Mouse (Mus musculus): Measurements from ENCODE around the gene Cmas. TPM values are rescaled to one million over a fixed set of nuclear protein-coding genes. Genes with fewer than 3 reads are reported as not detected.

The Cmas gene
- polyA plus RNA-seq, 1 experiment from 2014 or later, result 170 TPM

- no peak for ATAC-seq (ENCODE audit: insufficient read depth)
- Histone ChIP-seq H3K9me3 (replicated peaks) (no peaks in the 10 kb centered on the region), H3K4me1 (replicated peaks) (peaks cover 23% of the 10 kb centered on the region), H3K4me3 (replicated peaks) (no peak overlapping the region), H3K36me3 (replicated peaks) (no peaks in the 10 kb centered on the region), H3K27ac (replicated peaks) (0 out of 2 replicates have a peak overlapping the region, but pooled peaks have one; percentile 29), H3K27me3 (no peaks in the 10 kb centered on the region), H3K9ac (no peak overlapping the region), H3K4me2 (0 out of 2 replicates have a peak overlapping the region, but pooled peaks have one; percentile 9)
- 27% methylated on average over 14 of the region's 14 CpGs for WGBS (ENCODE audit: insufficient replicate concordance)
These were observed 3.9 kb upstream of the Cmas start for GRCm38 (mm10) chr6:142752331-142753246.

GRCm38 (mm10) chr6:142757334-142757965 lies 964 bp downstream of the Cmas start:
- peak overlapping the region; percentile 71 for H3K4me2 ChIP-seq
- H3K4me1 ChIP-seq (replicated peaks), result peaks cover 46% of the 10 kb centered on the region
- H3K27ac ChIP-seq (replicated peaks), result peak overlapping the region; percentile 99
- H3K4me3 ChIP-seq (replicated peaks), result peak overlapping the region; percentile 98
- no peaks in the 10 kb centered on the region for H3K9me3 ChIP-seq (replicated peaks)
- H3K9ac ChIP-seq, result peak overlapping the region; percentile 99
- 4% methylated on average over 10 of the region's 10 CpGs for WGBS (ENCODE audit: insufficient replicate concordance)
- H3K27me3 ChIP-seq, result no peaks in the 10 kb centered on the region
- ATAC-seq (ENCODE audit: insufficient read depth), result peak; percentile 79
- H3K36me3 ChIP-seq (replicated peaks), result peaks cover 44% of the 10 kb centered on the region

- ATAC-seq (ENCODE audit: insufficient read depth), result no peak
- H3K4me2 ChIP-seq, result peak overlapping the region; percentile 71
- H3K4me3 ChIP-seq (replicated peaks), result peak overlapping the region; percentile 98
- WGBS (ENCODE audit: insufficient replicate concordance), result 57% methylated on average over 6 of the region's 6 CpGs
- peak overlapping the region; percentile 99 for H3K27ac ChIP-seq (replicated peaks)
- H3K36me3 ChIP-seq (replicated peaks), result peaks cover 49% of the 10 kb centered on the region
- H3K9me3 ChIP-seq (replicated peaks), result no peaks in the 10 kb centered on the region
- H3K27me3 ChIP-seq, result no peaks in the 10 kb centered on the region
- peaks cover 42% of the 10 kb centered on the region for H3K4me1 ChIP-seq (replicated peaks)
- peak overlapping the region; percentile 99 for H3K9ac ChIP-seq
These were observed 1.5 kb downstream of the Cmas start for GRCm38 (mm10) chr6:142757976-142758375.

- H3K4me1 ChIP-seq (replicated peaks), result peaks cover 36% of the 10 kb centered on the region
- H3K36me3 ChIP-seq (replicated peaks), result peaks cover 54% of the 10 kb centered on the region
- H3K9me3 ChIP-seq (replicated peaks), result no peaks in the 10 kb centered on the region
- peak overlapping the region; percentile 99 for H3K9ac ChIP-seq
- peak overlapping the region; percentile 71 for H3K4me2 ChIP-seq
- ATAC-seq (ENCODE audit: insufficient read depth), result no peak
- no peaks in the 10 kb centered on the region for H3K27me3 ChIP-seq
- H3K4me3 ChIP-seq (replicated peaks), result peak overlapping the region; percentile 98
- peak overlapping the region; percentile 99 for H3K27ac ChIP-seq (replicated peaks)
- WGBS (ENCODE audit: insufficient replicate concordance), result 76% methylated on average over 6 of the region's 6 CpGs
These were observed 2.1 kb downstream of the Cmas start for GRCm38 (mm10) chr6:142758562-142758961.

- no peak for ATAC-seq (ENCODE audit: insufficient read depth)
- H3K4me3 ChIP-seq (replicated peaks), result peak overlapping the region; percentile 98; the same call in 1 of the 2 replicates
- no peak overlapping the region for H3K9ac ChIP-seq
- peak overlapping the region; percentile 71 for H3K4me2 ChIP-seq
- H3K4me1 ChIP-seq (replicated peaks), result peaks cover 36% of the 10 kb centered on the region
- WGBS (ENCODE audit: insufficient replicate concordance), result 90% methylated on average over 2 of the region's 2 CpGs
- peaks cover 64% of the 10 kb centered on the region for H3K36me3 ChIP-seq (replicated peaks)
- no peak overlapping the region for H3K27ac ChIP-seq (replicated peaks)
- no peaks in the 10 kb centered on the region for H3K9me3 ChIP-seq (replicated peaks)
- no peaks in the 10 kb centered on the region for H3K27me3 ChIP-seq
These were observed 3.1 kb downstream of the Cmas start for GRCm38 (mm10) chr6:142759633-142760032.

- peaks cover 11% of the 10 kb centered on the region for H3K4me1 ChIP-seq (replicated peaks)
- no peak overlapping the region for H3K4me3 ChIP-seq (replicated peaks)
- peaks cover 98% of the 10 kb centered on the region for H3K36me3 ChIP-seq (replicated peaks)
- H3K4me2 ChIP-seq, result no peak overlapping the region
- ATAC-seq (ENCODE audit: insufficient read depth), result no peak
- H3K9ac ChIP-seq, result no peak overlapping the region
- H3K9me3 ChIP-seq (replicated peaks), result no peaks in the 10 kb centered on the region
- H3K27me3 ChIP-seq, result no peaks in the 10 kb centered on the region
- no peak overlapping the region for H3K27ac ChIP-seq (replicated peaks)
- WGBS (ENCODE audit: insufficient replicate concordance), result 90% methylated on average over 2 of the region's 2 CpGs
These were observed 8.4 kb downstream of the Cmas start for GRCm38 (mm10) chr6:142764933-142765332.

- Histone ChIP-seq H3K9ac (no peak overlapping the region), H3K9me3 (replicated peaks) (no peaks in the 10 kb centered on the region), H3K4me1 (replicated peaks) (0 out of 2 replicates have a peak, but pooled peaks cover 5% of the 10 kb centered on the region), H3K27me3 (no peaks in the 10 kb centered on the region), H3K36me3 (replicated peaks) (peaks cover 97% of the 10 kb centered on the region), H3K27ac (replicated peaks) (no peak overlapping the region), H3K4me2 (no peak overlapping the region), H3K4me3 (replicated peaks) (no peak overlapping the region)
- WGBS (ENCODE audit: insufficient replicate concordance), result 93% methylated on average over 9 of the region's 9 CpGs
- no peak for ATAC-seq (ENCODE audit: insufficient read depth)
These were observed 10.8 kb downstream of the Cmas start for GRCm38 (mm10) chr6:142767305-142767704.

GRCm38 (mm10) chr6:142769896-142770295 lies 13.4 kb downstream of the Cmas start:
- peaks cover 99% of the 10 kb centered on the region for H3K36me3 ChIP-seq (replicated peaks)
- H3K27me3 ChIP-seq, result no peaks in the 10 kb centered on the region
- H3K27ac ChIP-seq (replicated peaks), result no peak overlapping the region
- no peak overlapping the region for H3K4me3 ChIP-seq (replicated peaks)
- no peak for ATAC-seq (ENCODE audit: insufficient read depth)
- H3K9me3 ChIP-seq (replicated peaks), result no peaks in the 10 kb centered on the region
- 0 out of 2 replicates have a peak, but pooled peaks cover 5% of the 10 kb centered on the region for H3K4me1 ChIP-seq (replicated peaks)
- H3K9ac ChIP-seq, result no peak overlapping the region
- 89% methylated on average over 3 of the region's 3 CpGs for WGBS (ENCODE audit: insufficient replicate concordance)
- no peak overlapping the region for H3K4me2 ChIP-seq

GRCm38 (mm10) chr6:142771643-142772042 lies 15.2 kb downstream of the Cmas start:
- no peak for ATAC-seq (ENCODE audit: insufficient read depth)
- WGBS (ENCODE audit: insufficient replicate concordance), result 40% methylated on average over 4 of the region's 4 CpGs
- H3K36me3 ChIP-seq (replicated peaks), result peaks cover 99% of the 10 kb centered on the region

GRCm38 (mm10) chr6:142773566-142773965 lies 17.1 kb downstream of the Cmas start:
- no peak overlapping the region for H3K27ac ChIP-seq (replicated peaks)
- 92% methylated on average over 5 of the region's 5 CpGs for WGBS (ENCODE audit: insufficient replicate concordance)
- no peak overlapping the region for H3K9ac ChIP-seq
- no peak overlapping the region for H3K4me3 ChIP-seq (replicated peaks)
- H3K27me3 ChIP-seq, result no peaks in the 10 kb centered on the region
- no peak for ATAC-seq (ENCODE audit: insufficient read depth)
- peaks cover 14% of the 10 kb centered on the region; the same call in 1 of the 2 replicates for H3K4me1 ChIP-seq (replicated peaks)
- H3K9me3 ChIP-seq (replicated peaks), result no peaks in the 10 kb centered on the region
- no peak overlapping the region for H3K4me2 ChIP-seq
- H3K36me3 ChIP-seq (replicated peaks), result peaks cover 91% of the 10 kb centered on the region

More at GRCm38 (mm10) chr6:142771643-142772042, 15.2 kb downstream of the Cmas start:
- Histone ChIP-seq H3K4me2 (no peak overlapping the region), H3K27ac (replicated peaks) (no peak overlapping the region), H3K27me3 (no peaks in the 10 kb centered on the region), H3K9me3 (replicated peaks) (no peaks in the 10 kb centered on the region), H3K9ac (no peak overlapping the region), H3K4me1 (replicated peaks) (peaks cover 11% of the 10 kb centered on the region; the same call in 1 of the 2 replicates), H3K4me3 (replicated peaks) (no peak overlapping the region)

- Histone ChIP-seq H3K4me3 (replicated peaks) (no peak overlapping the region), H3K27ac (replicated peaks) (peak overlapping the region; percentile 34; the same call in 1 of the 2 replicates), H3K27me3 (no peaks in the 10 kb centered on the region), H3K9me3 (replicated peaks) (no peaks in the 10 kb centered on the region), H3K4me2 (no peak overlapping the region), H3K4me1 (replicated peaks) (peaks cover 12% of the 10 kb centered on the region), H3K36me3 (replicated peaks) (peaks cover 58% of the 10 kb centered on the region), H3K9ac (no peak overlapping the region)
- 10% methylated on average over 4 of the region's 4 CpGs for WGBS (ENCODE audit: insufficient replicate concordance)
- no peak for ATAC-seq (ENCODE audit: insufficient read depth)
These were observed 20.4 kb downstream of the Cmas start for GRCm38 (mm10) chr6:142776935-142777334.

All from liver, embryonic 15.5 days (tissue).